Mouse (Mus musculus): Measurements from ENCODE around the gene Mitf.

DNA sequence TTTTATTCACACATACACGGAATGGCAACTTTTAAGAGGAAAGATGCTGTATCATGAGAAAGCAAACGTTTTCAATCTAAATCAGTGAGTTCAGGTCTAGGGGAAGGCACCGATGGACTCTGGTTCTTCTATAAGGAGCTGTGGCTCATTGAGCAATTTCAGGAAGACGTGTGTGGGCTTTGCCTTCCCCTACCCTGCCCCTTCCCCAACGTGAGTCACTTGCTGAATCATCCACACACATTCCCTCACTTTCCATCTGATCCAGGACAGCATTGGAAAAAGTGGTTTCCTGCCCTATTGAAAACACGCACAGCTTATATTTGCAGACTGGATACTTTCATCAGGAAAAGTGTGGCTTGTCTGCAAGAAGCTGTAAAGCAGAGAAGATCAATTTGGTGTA, 11.3 kb downstream of the Mitf start:
- TF ChIP-seq CTCF (IDR thresholded peaks at IDR 0.05; ENCODE audit: low read depth) (no peak), EP300 (IDR thresholded peaks at IDR 0.05; ENCODE audit: low read depth) (no peak)
